Mouse (Mus musculus) c-Kit-positive CD71-positive TER-119-negative erythroid progenitor cells, embryonic 14.5 days (primary cell): ENCODE results near the gene Snx29.
A peak's percentile ranks its signal among the peaks of the same experiment; 100 is the strongest.
"Not testable (repeated sequence)": the region's sequence is repeated elsewhere in the genome, so short reads cannot be mapped to it uniquely, and the experiment has no call there.

ENCODE experiments used
- DNase-seq: peaks from one replicate; pipeline ENCODE4 v3.0.0-alpha.2; 2013; ENCODE audit warnings: low read depth

Gene Snx29

GRCm38 (mm10) chr16:11322409-11323323 is at the start of gene Snx29:
Snx29 (plus strand) TSS chr16:11322908.
- peak; percentile 91 for DNase-seq

GRCm38 (mm10) chr16:11276888-11277287 is 45.8 kb upstream of the Snx29 start:
- no peak for DNase-seq

- DNase-seq = no peak
Observed at GRCm38 (mm10) chr16:11278778-11279177, 43.9 kb upstream of the Snx29 start.

GRCm38 (mm10) chr16:11282655-11283232 is 40.0 kb upstream of the Snx29 start:
- no peak for DNase-seq

- DNase-seq = no peak
Observed at GRCm38 (mm10) chr16:11284881-11285280, 37.8 kb upstream of the Snx29 start.

- no peak for DNase-seq
Observed at GRCm38 (mm10) chr16:11285949-11286348, 36.8 kb upstream of the Snx29 start.

- DNase-seq = not testable (repeated sequence)
Observed at GRCm38 (mm10) chr16:11288873-11289272, 33.8 kb upstream of the Snx29 start.

GRCm38 (mm10) chr16:11295583-11295982 is 27.1 kb upstream of the Snx29 start:
- not testable (repeated sequence) for DNase-seq

- DNase-seq = not testable (repeated sequence)
Observed at GRCm38 (mm10) chr16:11297700-11298099, 25.0 kb upstream of the Snx29 start.

- no peak for DNase-seq
Observed at GRCm38 (mm10) chr16:11303741-11304140, 19.0 kb upstream of the Snx29 start.

- no peak for DNase-seq
Observed at GRCm38 (mm10) chr16:11305531-11305930, 17.2 kb upstream of the Snx29 start.

- DNase-seq = no peak
Observed at GRCm38 (mm10) chr16:11313512-11313911, 9.2 kb upstream of the Snx29 start, which contains the start of gene Tnfrsf17. Tnfrsf17 (plus strand) TSS chr16:11313812.

- DNase-seq = no peak
Observed at GRCm38 (mm10) chr16:11315786-11316320, 6.9 kb upstream of the Snx29 start.

- DNase-seq = no peak
Observed at GRCm38 (mm10) chr16:11316748-11317147, 6.0 kb upstream of the Snx29 start.

GRCm38 (mm10) chr16:11317324-11317723 is 5.4 kb upstream of the Snx29 start:
- DNase-seq = no peak

- peak; percentile 40 for DNase-seq
Observed at GRCm38 (mm10) chr16:11323324-11324051, 780 bp downstream of the Snx29 start.

GRCm38 (mm10) chr16:11330081-11330800 is 7.5 kb downstream of the Snx29 start:
- DNase-seq = no peak

GRCm38 (mm10) chr16:11331030-11331429 is 8.3 kb downstream of the Snx29 start:
- no peak for DNase-seq

GRCm38 (mm10) chr16:11343292-11343815 is 20.6 kb downstream of the Snx29 start:
- DNase-seq = no peak

GRCm38 (mm10) chr16:11351903-11352302 is 29.2 kb downstream of the Snx29 start:
- DNase-seq = no peak

GRCm38 (mm10) chr16:11359173-11359572 is 36.5 kb downstream of the Snx29 start:
- DNase-seq = no peak
